Mouse (Mus musculus) retina, adult 2 months (tissue): ENCODE data around the gene Zfp36l1.

ENCODE experiments used
- DNase-seq: peaks from one replicate; pipeline ENCODE4 v3.0.0-alpha.2; 2012; ENCODE audit warnings: low read depth, low spot score

Gene Zfp36l1

DNA sequence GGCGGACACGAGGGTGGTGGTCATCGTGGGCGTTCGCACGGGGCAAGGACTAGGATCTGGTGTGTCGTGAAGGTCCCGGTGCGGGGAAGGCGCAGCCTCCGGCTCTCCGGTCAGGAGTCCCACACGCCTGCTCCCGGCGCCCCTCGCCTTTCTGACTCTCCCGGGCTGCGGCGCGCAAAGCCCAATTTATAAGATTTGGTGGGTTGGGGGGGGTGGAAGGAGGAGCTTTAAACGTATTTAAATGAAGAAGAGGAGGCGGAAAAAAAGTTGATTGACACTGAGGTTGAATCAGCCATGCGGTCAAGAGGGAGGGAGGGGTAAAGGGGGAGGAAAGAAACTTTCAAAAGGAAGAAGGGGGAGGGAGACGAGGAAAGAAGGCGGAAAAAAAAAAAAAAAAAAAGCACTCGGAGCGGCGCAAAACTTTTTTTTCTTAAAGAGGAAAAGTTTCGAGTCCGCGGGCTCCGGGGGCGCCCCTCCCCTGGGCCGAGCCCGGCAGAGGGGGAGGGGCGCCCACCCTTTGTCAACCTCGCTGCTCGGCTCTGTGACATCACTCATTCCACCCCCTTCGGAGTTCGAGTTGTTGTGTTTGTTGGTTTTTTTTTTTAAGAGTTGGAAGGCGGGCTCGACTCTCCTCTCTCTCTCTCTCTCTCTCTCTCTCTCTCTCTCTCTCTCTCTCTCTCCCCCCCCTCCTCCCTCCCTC lies at the start of gene Zfp36l1:
TSS of gene Zfp36l1 (minus strand) at position 162 of the 700 bp plus-strand sequence.
- no peak for DNase-seq

DNA sequence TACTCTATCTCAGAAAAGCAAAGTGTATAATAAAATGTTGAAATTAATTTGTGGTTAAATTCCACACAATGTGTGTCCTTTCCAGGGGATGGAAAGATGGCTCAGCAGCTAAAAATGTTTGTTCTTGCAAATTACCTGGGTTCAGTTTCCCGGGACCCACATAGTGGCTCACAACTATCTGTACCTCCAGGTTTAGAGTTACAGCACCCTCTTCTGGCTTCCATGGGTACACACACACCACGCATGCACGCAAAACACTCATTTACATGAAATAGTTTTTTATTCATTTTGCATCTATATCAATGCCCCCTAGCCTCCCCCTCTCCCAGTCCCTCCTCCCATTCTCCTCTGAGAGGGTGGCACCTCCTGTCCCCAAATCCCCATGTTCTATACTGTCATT lies 49.6 kb upstream of the Zfp36l1 start:
- DNase-seq: no peak

DNA sequence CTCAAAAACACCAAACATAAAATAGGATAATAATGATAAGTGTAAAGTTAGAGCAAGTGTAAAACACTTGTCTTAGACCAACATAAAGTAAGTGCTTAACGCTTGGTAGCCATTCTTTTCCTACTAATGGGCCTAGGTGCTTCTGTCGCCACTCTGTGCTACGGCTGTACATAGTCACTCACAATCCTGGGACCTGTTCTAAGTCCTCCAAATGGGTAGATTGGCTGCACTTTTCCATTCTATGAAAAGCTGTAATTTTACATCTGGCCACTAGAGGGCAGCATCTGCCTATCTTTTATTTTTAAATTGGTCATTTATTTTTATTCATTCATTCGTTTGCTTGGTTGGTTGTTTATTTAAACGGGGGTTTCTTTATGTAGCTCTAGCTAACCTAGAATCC lies 44.9 kb upstream of the Zfp36l1 start:
- no peak for DNase-seq

DNA sequence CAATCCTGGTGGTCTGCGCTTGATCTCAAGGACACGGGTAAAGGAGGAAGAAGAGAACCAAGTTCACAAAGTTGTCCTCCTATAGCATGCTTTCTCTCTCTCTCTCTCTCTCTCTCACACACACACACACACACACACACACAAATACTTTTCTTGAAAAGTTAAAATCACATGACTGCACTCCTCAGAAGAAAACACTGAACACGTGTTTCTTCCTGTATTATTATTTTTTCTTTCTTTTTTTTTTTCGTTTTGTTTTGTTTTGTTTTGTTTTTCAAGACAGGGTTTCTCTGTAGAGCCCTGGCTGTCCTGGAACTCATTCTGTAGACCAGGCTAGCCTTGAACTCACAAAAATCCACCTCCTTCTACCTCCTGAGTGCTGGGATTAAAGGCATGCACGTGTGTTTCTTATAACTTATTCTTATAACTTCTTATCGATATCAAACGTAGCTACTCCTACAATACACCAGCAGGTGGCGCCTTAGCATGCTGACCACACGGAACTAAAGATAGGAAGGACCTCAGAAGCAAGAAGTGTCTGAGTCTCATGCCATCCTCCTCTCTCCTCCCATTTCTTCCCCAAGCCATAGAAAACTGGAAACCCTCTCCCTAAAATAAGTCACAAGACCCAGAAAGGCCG lies 41.0 kb upstream of the Zfp36l1 start:
- DNase-seq: no peak

DNA sequence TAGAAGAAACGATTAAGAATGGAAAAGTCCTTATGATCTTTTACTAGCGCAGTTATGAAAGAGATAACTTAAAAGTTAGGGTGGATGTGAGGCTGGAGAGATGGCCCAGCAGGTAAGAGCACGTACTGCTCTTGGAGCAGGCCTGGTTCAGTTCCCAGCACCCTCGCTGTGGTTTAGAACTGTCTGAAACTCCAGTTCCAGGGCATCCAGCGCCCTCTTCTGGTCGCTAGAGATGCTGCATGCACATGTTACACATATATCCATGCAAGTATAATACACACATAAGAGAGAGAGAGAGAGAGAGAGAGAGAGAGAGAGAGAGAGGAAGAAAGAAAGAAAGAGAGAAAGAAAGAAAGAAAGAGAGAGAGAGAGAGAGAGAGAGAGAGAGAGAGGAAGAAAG lies 40.3 kb upstream of the Zfp36l1 start:
- no peak for DNase-seq

DNA sequence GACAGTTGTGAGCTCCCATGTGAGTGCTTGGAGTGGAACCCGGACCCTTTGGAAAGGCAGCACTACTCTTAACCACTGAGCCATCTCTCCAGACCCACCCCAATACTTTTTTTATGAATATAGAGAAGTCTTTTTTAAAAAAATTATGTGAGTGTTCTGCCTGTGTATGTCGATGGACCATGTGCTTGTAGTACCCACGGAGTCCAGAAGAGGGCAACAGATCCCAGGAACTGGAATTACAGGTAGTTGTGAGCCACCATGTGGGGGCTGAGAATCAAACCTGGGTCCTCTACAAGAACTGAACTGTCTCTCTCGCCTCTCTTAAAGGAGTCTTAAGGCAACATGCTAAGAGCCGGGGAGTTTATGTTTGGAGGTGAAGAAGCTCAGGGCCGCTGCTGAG lies 39.0 kb upstream of the Zfp36l1 start:
- no peak for DNase-seq

DNA sequence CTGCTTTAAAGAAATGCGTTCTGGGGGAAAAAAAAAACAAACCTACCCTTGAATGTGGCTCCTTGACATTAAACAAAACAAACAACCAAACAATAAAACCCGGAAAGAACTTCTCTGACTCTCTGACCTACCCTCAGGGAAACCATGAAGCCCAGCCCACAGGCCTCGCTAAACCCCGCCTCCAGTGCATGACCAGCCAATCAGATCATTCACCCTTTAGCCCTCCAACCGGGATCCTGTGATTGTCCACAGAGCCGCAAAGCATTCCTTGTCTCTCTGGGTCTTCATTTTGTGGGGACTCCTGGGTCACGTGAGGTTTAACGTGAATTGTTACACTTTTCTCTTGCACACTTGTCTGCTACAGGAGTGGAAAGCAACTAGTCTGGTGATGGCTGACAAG lies 37.8 kb upstream of the Zfp36l1 start:
- DNase-seq: no peak

DNA sequence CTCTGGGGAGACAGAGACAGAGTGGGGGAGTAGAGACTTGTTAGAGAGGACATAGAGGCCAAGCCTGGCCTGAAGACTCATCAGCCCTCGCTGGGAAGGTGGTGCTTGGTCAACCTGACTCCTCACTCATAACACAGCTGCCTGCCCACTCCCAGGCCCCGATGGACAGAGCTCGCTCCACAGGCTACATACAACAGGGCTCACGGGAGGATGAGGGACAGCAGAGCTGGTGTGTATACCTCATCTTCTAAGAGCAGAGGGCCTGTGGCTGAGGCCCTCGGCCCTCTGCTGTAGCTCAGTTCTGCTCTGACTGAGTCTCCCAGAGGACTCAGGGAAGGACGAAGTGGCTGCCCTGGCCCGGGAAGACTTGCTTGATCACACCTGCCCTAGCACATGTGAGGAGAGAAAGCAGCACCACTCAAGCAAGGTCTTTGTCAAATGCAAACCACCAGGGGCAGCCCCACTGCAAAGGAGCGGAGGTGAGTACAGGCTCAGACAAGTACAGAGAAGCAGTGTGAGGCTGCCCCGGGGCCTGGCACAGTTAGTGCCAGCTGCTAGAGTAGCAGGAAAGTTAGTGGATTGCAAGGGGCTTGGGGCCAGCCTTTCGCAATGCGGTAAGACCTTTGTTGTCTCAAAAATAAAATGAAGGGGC lies 34.9 kb upstream of the Zfp36l1 start:
- no peak for DNase-seq

DNA sequence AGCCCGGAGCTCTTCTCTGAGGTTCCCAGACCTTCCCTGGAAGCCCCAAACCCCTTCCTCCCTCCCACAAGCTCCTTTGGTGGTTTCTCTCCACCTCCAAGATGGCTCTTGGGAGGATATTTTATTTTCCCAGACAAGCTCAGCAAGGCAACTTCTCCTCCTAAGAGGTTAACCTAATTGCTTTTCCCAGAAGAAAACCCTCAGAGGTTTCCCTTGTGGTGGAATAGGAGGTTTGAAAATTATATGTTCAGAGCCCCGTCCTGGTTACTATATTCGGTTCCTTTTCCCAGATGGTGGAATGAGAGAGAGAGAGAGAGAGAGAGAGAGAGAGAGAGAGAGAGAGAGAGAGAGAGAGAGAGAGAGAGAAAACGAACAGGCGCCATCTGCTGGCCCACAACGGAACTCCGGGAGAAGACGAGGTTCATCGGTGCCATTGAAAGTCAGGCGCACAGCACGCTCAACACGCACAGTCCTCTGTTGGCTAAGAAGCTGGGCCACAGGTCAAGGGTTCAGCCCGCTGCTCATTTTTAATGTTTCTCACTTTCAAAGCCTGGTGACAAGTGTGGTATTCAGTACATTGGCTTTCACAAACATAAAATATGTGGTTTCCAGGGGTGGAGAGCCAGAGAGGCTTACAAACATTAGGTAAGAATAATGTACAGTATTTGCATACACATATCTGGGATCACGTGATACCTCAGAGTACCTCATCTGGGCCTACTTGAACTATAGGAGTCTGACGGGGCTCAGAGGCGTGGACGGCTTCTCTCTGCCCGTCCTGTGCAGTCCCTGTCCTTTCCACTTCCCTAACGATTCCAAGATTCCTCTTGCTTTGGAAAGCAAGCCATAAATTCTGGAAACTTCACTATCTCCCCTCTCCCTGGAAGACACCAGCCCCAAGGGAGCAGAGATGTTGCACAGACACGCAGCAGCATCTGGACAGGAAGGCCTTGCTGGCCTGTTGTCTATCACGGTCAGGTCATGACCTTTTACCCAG lies 33.7 kb upstream of the Zfp36l1 start:
- DNase-seq: peak; percentile 60

DNA sequence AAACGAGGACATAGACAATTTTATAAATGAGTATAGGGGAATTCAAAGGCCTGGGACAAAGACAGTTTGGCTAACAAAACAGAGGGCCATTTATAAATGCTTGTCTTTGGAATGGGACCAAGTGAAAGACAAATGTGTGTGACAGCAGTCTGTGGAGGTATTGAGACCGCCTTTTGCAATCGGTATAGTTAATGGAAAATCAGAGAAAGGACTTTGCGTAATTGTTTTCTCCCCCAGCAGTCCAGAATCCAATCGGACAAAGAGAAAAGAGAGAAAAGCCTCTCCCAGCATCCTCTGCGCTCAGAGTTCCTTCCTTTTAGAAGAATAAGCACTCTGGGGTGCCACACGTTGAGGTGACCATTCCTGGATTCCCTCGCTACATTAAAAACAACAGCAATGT lies 32.6 kb upstream of the Zfp36l1 start:
- DNase-seq: no peak

DNA sequence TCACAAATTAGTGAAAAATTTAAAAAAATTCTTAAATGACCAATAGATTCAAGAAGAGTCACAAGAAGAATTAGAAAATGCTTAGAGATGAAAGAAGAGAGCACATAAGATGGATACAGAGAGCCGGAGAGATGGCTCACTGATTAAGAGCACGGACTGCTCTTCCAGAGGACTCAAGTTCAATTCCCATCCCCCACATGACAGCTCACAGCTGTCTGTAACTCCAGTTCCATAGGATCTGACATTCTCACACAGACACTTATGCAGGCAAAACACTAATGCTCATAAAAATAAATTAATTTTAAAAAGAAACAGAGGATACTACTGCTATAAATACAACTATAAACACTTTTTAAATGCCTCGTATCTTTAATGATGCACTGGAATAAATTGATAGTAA lies 32.0 kb upstream of the Zfp36l1 start:
- no peak for DNase-seq

DNA sequence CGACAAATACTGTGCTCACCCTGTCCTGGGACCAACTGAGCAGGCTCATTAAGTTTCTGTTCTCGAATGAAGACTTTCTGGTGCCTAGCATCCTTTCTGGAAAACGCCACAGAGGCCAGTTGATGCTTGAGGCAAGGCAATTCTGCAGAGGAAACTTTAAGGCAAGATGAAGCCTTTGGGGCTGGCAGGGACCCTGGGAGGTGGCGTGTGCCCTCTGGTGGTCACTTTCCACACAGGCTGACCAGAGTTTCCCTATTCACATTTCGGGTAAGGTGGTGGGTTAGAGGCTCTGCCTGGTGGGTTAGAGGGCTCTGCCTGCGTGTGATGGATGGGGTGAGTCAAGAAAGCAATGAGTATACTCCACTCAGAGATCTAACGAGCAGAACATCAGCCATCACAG lies 28.7 kb upstream of the Zfp36l1 start:
- no peak for DNase-seq

DNA sequence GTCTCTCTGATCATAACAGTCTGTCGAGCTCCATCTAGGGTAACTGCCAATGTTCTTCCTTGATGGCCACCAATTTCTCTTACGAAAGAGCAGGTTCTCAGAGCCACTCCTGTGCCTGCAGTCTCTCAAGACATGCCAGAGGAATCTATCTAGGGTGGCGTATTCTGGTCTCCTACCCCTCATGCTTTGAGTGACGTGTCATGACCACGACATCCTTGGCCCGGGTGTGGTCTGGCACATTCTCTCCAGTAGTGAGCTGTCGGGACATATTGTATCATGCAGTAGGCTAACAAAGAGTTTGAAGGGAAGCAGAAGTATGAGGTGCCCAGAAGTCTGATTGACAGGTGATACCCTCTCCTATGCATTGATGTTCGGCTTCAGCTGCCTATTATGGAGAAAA lies 28.2 kb upstream of the Zfp36l1 start:
- no peak for DNase-seq

DNA sequence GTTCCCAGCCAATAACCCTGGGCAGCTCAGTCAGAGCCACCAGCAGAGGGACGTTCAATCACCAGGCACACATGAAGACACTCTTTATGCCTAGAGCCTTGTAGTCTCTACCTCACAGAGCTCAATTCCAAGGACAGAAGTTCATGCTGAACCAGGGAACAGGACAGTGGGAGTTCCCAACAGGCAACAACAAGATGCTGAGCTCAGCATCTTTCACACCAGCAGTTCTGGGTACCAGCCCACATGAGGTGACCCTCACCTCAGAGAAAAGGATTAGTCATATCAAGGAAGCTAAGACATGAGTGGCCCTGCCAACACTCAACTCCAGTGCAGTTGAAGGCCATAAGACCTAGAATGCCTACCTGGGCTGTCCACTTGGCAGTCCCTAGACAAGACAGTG lies 24.9 kb upstream of the Zfp36l1 start:
- DNase-seq: no peak

DNA sequence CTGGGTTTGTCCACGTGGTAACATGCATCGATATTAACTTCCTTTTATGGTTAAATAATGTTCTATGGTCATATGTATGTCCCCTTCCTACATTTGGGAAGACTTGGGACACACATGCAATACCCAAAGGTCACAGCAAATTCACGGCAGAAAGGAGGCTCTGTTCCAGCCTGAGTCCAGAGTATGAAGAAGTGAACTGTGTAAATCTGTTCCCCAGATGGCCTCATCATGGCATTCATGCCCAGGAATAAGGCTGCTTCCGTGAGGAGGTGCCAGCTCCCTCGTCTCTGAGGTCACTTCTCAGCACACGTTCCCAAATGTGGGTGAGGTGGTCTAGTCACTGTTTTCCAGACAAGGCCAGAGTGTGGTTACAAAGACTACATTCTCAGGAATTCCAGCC lies 24.4 kb upstream of the Zfp36l1 start:
- DNase-seq: no peak

DNA sequence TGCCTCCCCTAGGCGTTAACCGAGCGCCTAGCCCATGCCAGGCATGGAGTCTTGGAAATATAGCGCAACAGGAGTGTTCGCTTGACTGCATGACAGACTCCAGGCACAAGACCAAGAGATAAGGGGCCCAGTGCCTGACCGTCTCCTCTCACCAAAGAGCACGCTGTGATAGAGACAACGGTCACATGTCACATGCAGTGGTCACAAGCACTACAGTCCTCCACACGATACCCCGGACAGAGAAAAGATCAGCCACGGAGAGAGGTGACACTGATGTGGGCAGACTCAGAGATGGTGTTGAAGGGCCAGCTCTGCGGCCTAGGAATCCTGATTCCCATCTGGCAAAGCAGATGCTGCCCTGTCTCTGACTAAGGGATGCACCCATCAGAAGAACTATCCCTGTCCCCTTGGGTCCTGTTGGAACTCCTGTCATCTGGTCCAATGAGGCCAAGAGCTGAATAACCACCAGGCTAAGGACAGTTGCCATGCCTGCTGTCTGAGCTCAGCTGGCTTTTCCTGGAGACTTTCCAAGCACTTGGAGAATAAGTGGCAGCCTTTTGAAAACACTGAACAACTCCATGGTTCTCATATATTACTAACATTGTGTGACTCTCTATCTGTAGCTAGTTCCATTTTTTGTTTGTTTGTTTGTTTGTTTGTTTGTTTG lies 23.6 kb upstream of the Zfp36l1 start:
- DNase-seq: no peak

DNA sequence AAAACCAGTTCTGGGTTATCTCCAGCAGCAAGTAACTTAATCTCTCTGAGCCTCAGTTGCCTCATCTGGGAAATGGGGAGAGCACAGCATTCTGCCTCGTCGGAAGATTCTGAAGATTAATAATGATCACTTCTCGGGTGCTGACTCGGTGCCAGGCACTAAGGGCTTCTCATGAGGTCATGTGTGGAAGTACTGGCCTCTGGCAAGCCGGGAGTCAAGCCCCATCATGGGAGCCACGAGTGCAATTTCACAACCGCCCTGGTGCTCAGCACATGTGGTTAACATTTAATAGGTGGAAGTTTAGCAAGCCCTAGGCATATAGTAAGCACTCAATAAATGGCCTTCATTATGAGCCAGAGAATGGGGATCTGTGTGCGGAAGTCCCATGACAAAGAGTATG lies 22.4 kb upstream of the Zfp36l1 start:
- no peak for DNase-seq

DNA sequence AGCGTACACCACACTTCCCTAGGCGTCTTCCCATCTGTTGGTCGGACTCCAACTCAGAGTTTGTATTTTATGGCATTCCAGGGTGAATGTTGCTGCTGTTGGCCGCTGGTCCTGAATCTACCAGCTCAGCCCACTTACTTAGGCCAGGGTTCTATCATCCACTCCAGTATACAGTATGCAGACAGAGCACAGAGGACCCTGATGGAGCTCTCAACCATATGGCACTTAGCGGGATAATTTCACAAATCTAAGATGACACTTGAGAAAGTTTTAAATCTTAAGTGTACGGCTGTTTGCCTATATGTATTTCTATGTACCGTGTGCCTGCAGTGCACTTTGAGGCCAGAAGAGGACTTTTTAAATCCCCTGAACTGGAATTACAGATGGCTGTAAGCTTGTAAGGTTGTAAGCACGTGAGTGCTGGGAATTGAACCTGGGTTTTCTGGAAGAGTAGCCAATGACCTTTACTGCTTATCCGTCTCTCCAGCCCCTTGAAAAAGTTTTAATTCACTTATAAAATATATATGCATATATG lies 20.3 kb upstream of the Zfp36l1 start:
- no peak for DNase-seq

DNA sequence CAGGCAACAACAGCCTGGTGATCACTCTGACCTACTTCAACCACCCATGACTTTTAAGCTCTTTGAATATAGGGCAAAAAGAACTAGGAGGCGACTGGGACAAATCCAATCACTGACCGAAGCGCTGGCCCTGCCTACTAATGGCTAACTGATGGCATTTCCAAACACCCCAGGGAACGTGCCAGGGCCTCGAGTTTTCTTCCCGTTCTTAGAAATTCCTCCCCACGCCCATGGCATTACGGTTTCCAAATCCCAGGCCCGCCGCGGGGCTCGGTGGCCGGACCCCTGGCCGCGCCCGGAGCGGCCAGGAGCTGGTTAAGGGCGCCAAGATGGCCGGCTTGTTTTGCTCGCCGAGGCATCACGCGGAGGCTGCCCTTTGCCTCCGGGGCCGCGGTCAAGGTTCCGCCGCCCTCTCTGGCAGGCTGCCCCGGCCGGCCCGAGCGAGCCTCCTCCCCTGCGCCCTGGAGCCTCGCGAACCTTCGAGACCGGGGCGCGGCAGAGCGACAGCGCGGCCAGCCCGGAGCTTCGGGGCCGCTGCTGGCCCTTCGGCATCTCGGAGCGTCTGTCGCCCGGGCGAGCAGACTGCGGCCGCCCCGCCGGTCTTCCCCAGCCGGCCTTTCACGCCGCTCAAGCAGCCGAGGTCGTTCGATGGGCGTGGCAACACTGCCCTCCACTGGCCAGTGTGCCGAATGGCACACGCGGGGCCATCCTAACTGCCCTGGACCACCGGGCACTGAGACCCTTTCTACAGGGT lies 19.6 kb upstream of the Zfp36l1 start:
- DNase-seq: peak; percentile 70
